Mouse (Mus musculus) stomach, postnatal 0 days (tissue): ENCODE results near the gene Nfkbil1.

Experiments used
- CTCF ChIP-seq: IDR thresholded peaks from 2 replicates; pipeline ENCODE4 v1.5.1; 2016; ENCODE audit warnings: antibody characterized with exemption, low read depth, mild to moderate bottlenecking, moderate library complexity
- EP300 ChIP-seq: optimal IDR thresholded peaks from 2 replicates; pipeline ENCODE3; 2016; ENCODE audit warnings: antibody characterized with exemption

GRCm38 (mm10) chr17:35190096-35190495 is 45.5 kb downstream of the Nfkbil1 start:
- TF ChIP-seq CTCF: no peak
- no peak for TF ChIP-seq EP300
